Comparison of ENCODE assay signal across 10 mouse cellular contexts in the genomic region with DNA sequence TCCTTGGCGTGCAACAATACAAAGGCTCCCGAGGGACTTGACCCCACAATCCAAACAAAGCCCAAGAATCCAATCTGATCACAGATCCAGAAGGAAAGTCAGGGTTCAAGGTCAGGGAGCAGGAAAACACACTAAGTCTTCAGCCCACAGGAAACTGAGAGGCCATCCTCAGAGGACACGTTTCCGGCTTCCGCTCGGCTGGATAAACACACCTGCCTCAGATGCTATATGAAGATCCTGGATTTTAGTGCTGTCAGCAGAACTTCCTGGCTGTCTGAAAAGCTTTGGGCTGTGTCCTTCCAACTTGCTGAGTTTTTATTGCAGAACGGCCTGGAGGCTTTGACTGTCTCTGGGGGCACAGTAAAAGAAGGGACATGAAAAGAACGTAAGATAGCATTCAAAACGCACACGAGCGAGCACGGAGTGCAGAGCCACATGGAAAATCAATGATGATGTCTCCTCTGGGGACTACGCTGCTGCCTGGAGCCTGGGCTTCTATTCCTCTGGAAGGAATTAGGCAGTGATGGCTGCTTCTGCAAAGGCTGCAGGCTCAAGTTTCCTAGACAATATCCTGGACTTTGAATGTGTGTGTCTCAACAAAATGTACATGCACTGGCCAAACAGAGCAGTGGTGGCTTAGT.
A peak's percentile ranks its signal among the peaks of the same experiment; 100 is the strongest.
DNase-seq lines count a peak whose midpoint lies in the region; ATAC-seq and TF ChIP-seq lines count a peak whose summit lies in the region.
"Had no signal": no experiment of that assay in that cellular context is flagged by ENCODE, and none has a peak within 500 bp of the region (broad histone marks: within the 10 kb centered on the region; RNA-seq: fewer than 3 reads in every experiment).

No protein-coding gene starts in this region.

- no peak overlapping the region for H3K4me3 ChIP-seq in heart, embryonic 13.5 days
- no peak overlapping the region for H3K4me3 ChIP-seq in heart, embryonic 12.5 days
- H3K4me3 ChIP-seq in embryonic facial prominence, embryonic 11.5 days (ENCODE audit: low read depth, low read length), result no peak overlapping the region
- H3K4me3 ChIP-seq in kidney, embryonic 15.5 days (replicated peaks), result no peak overlapping the region
- no peak overlapping the region for H3K4me3 ChIP-seq in midbrain, postnatal 0 days (ENCODE audit: low read depth, low read length)
- H3K4me3 ChIP-seq in intestine, postnatal 0 days (ENCODE audit: low read depth, low read length), result no peak overlapping the region

- WGBS in heart, embryonic 13.5 days, result 67% methylated on average over 13 of the region's 13 CpGs
- 58% methylated on average over 13 of the region's 13 CpGs for WGBS in heart, embryonic 12.5 days
- WGBS in embryonic facial prominence, embryonic 11.5 days, result 26% methylated on average over 13 of the region's 13 CpGs
- 21% methylated on average over 13 of the region's 13 CpGs for WGBS in kidney, embryonic 15.5 days
- 35% methylated on average over 13 of the region's 13 CpGs for WGBS in midbrain, postnatal 0 days
- WGBS in intestine, postnatal 0 days, result 56% methylated on average over 13 of the region's 13 CpGs

- DNase-seq in embryonic facial prominence, embryonic 11.5 days (ENCODE audit: low spot score), result peak; percentile 58
- peak; percentile 12 for DNase-seq in midbrain, postnatal 0 days (ENCODE audit: low spot score)
- no peak for DNase-seq in right cerebral cortex, postnatal 4 days
- no peak for DNase-seq in spleen, adult 18-20 months
- DNase-seq: gastrocnemius, postnatal 14 days; liver, postnatal 0 days had no signal

- peaks cover 12% of the 10 kb centered on the region for H3K4me1 ChIP-seq in heart, embryonic 13.5 days
- H3K4me1 ChIP-seq in heart, embryonic 12.5 days (replicated peaks), result peaks cover 6% of the 10 kb centered on the region; the same call in 1 of the 2 replicates
- no peaks in the 10 kb centered on the region for H3K4me1 ChIP-seq in embryonic facial prominence, embryonic 11.5 days (ENCODE audit: control insufficient read depth, insufficient read depth, low read length)
- peaks cover 34% of the 10 kb centered on the region for H3K4me1 ChIP-seq in kidney, embryonic 15.5 days
- no peaks in the 10 kb centered on the region for H3K4me1 ChIP-seq in midbrain, postnatal 0 days (ENCODE audit: insufficient read depth, low read length)
- H3K4me1 ChIP-seq in intestine, postnatal 0 days (replicated peaks; ENCODE audit: control insufficient read depth, insufficient read depth, low read length), result no peaks in the 10 kb centered on the region

- no peak for TF ChIP-seq CTCF in midbrain, postnatal 0 days (IDR thresholded peaks at IDR 0.05)
- TF ChIP-seq CTCF in intestine, postnatal 0 days (IDR thresholded peaks at IDR 0.05; ENCODE audit: low read depth), result no peak

- ATAC-seq in heart, embryonic 13.5 days (ENCODE audit: extremely low read depth, insufficient number of reproducible peaks, low FRiP score, low TSS enrichment), result no peak
- ATAC-seq in heart, embryonic 12.5 days (ENCODE audit: insufficient number of reproducible peaks, low FRiP score), result no peak
- no peak for ATAC-seq in embryonic facial prominence, embryonic 11.5 days (replicated peaks; ENCODE audit: insufficient number of reproducible peaks, low FRiP score, low TSS enrichment, low read depth)
- 0 out of 2 replicates have a peak, but pooled peaks have one; percentile 9 for ATAC-seq in kidney, embryonic 15.5 days (replicated peaks; ENCODE audit: low FRiP score)
- ATAC-seq in midbrain, postnatal 0 days (ENCODE audit: low FRiP score), result no peak
- ATAC-seq in intestine, postnatal 0 days, result no peak
- ATAC-seq: liver, postnatal 0 days had no signal

- no peaks in the 10 kb centered on the region for H3K27me3 ChIP-seq in heart, embryonic 13.5 days (replicated peaks)
- H3K27me3 ChIP-seq in heart, embryonic 12.5 days (replicated peaks), result no peaks in the 10 kb centered on the region
- no peaks in the 10 kb centered on the region for H3K27me3 ChIP-seq in embryonic facial prominence, embryonic 11.5 days (ENCODE audit: control insufficient read depth, insufficient read depth, low read length)
- no peaks in the 10 kb centered on the region for H3K27me3 ChIP-seq in kidney, embryonic 15.5 days
- no peaks in the 10 kb centered on the region for H3K27me3 ChIP-seq in midbrain, postnatal 0 days (ENCODE audit: insufficient read depth, low read length)
- no peaks in the 10 kb centered on the region for H3K27me3 ChIP-seq in intestine, postnatal 0 days (replicated peaks; ENCODE audit: control insufficient read depth, insufficient read depth, low read length)

- H3K9ac ChIP-seq in heart, embryonic 13.5 days, result no peak overlapping the region
- no peak overlapping the region for H3K9ac ChIP-seq in heart, embryonic 12.5 days
- no peak overlapping the region for H3K9ac ChIP-seq in embryonic facial prominence, embryonic 11.5 days (replicated peaks; ENCODE audit: low read length)
- H3K9ac ChIP-seq in kidney, embryonic 15.5 days, result no peak overlapping the region
- H3K9ac ChIP-seq in midbrain, postnatal 0 days (replicated peaks; ENCODE audit: low read length, poor library complexity, severe bottlenecking), result no peak overlapping the region
- H3K9ac ChIP-seq in intestine, postnatal 0 days (ENCODE audit: low read depth, low read length), result no peak overlapping the region
- H3K9ac ChIP-seq: liver, postnatal 0 days had no signal

- H3K36me3 ChIP-seq in heart, embryonic 13.5 days, result no peaks in the 10 kb centered on the region
- H3K36me3 ChIP-seq in heart, embryonic 12.5 days, result no peaks in the 10 kb centered on the region
- H3K36me3 ChIP-seq in embryonic facial prominence, embryonic 11.5 days (replicated peaks; ENCODE audit: control insufficient read depth, insufficient read depth, low read depth, low read length), result no peaks in the 10 kb centered on the region
- no peaks in the 10 kb centered on the region for H3K36me3 ChIP-seq in kidney, embryonic 15.5 days
- no peaks in the 10 kb centered on the region for H3K36me3 ChIP-seq in midbrain, postnatal 0 days (ENCODE audit: insufficient read depth, low read length)
- no peaks in the 10 kb centered on the region for H3K36me3 ChIP-seq in intestine, postnatal 0 days (ENCODE audit: control insufficient read depth, insufficient read depth)

- 0 out of 2 replicates have a peak overlapping the region, but pooled peaks have one; percentile 29 for H3K27ac ChIP-seq in heart, embryonic 13.5 days (replicated peaks)
- H3K27ac ChIP-seq in heart, embryonic 12.5 days (ENCODE audit: poor library complexity, severe bottlenecking), result no peak overlapping the region; the same call in 1 of the 2 replicates
- H3K27ac ChIP-seq in embryonic facial prominence, embryonic 11.5 days (replicated peaks; ENCODE audit: low read depth, low read length), result 0 out of 2 replicates have a peak overlapping the region, but pooled peaks have one; percentile 0
- H3K27ac ChIP-seq in kidney, embryonic 15.5 days, result peak overlapping the region; percentile 54
- no peak overlapping the region; the same call in 1 of the 2 replicates for H3K27ac ChIP-seq in midbrain, postnatal 0 days (ENCODE audit: low read depth, low read length)
- H3K27ac ChIP-seq in intestine, postnatal 0 days (ENCODE audit: low read depth, low read length), result no peak overlapping the region

- no peak overlapping the region for H3K4me2 ChIP-seq in heart, embryonic 13.5 days
- H3K4me2 ChIP-seq in heart, embryonic 12.5 days, result no peak overlapping the region
- no peak overlapping the region for H3K4me2 ChIP-seq in embryonic facial prominence, embryonic 11.5 days (ENCODE audit: low read depth, low read length)
- H3K4me2 ChIP-seq in kidney, embryonic 15.5 days, result peak overlapping the region; percentile 5; the same call in 1 of the 2 replicates
- no peak overlapping the region for H3K4me2 ChIP-seq in midbrain, postnatal 0 days (ENCODE audit: low read depth, low read length, poor library complexity, severe bottlenecking)
- no peak overlapping the region for H3K4me2 ChIP-seq in intestine, postnatal 0 days (replicated peaks; ENCODE audit: low read depth)

- H3K9me3 ChIP-seq in heart, embryonic 13.5 days, result no peaks in the 10 kb centered on the region
- no peaks in the 10 kb centered on the region for H3K9me3 ChIP-seq in heart, embryonic 12.5 days (replicated peaks)
- H3K9me3 ChIP-seq in embryonic facial prominence, embryonic 11.5 days (replicated peaks; ENCODE audit: control insufficient read depth, low read length), result no peaks in the 10 kb centered on the region
- no peaks in the 10 kb centered on the region for H3K9me3 ChIP-seq in kidney, embryonic 15.5 days (replicated peaks)
- H3K9me3 ChIP-seq in midbrain, postnatal 0 days (ENCODE audit: low read length), result no peaks in the 10 kb centered on the region
- no peaks in the 10 kb centered on the region for H3K9me3 ChIP-seq in intestine, postnatal 0 days (ENCODE audit: control insufficient read depth)

Comparison
In these comparisons a context has a peak if more than half of its experiments do, and no peak if none do; other contexts are left out.
1. H3K27ac ChIP-seq: peak in heart, embryonic 13.5 days (single experiment), embryonic facial prominence, embryonic 11.5 days (single experiment) and kidney, embryonic 15.5 days (single experiment); none in heart, embryonic 12.5 days (single experiment), midbrain, postnatal 0 days (single experiment) and intestine, postnatal 0 days (single experiment).
2. DNase-seq: peak in embryonic facial prominence, embryonic 11.5 days (single experiment) and midbrain, postnatal 0 days (single experiment); none in right cerebral cortex, postnatal 4 days (single experiment) and spleen, adult 18-20 months (0 of 2).